ENCODE assay signal across 24 mouse cellular contexts in genomic region chr2:38237616-38238015, GRCm38 (mm10). TPM values are rescaled to one million over a fixed set of nuclear protein-coding genes. Genes with fewer than 3 reads are reported as not detected.
A peak's percentile ranks its signal among the peaks of the same experiment; 100 is the strongest.
DNase-seq lines count a peak whose midpoint lies in the region; ATAC-seq lines count a peak whose summit lies in the region.
"Had no signal": no experiment of that assay in that cellular context is flagged by ENCODE, and none has a peak within 500 bp of the region (broad histone marks: within the 10 kb centered on the region; RNA-seq: fewer than 3 reads in every experiment).

No protein-coding gene starts in this region.

- no peak overlapping the region for H3K4me3 ChIP-seq in embryonic facial prominence, embryonic 14.5 days (ENCODE audit: low read depth, low read length)
- H3K4me3 ChIP-seq: embryonic facial prominence, embryonic 15.5 days; heart, embryonic 10.5 days; hindbrain, embryonic 10.5 days; left cerebral cortex, adult 2 months; limb, embryonic 15.5 days; midbrain, embryonic 15.5 days; neural tube, embryonic 15.5 days had no signal

- H3K27me3 ChIP-seq in embryonic facial prominence, embryonic 14.5 days (replicated peaks; ENCODE audit: control insufficient read depth, insufficient read depth, low read length), result no peaks in the 10 kb centered on the region
- H3K27me3 ChIP-seq: embryonic facial prominence, embryonic 15.5 days; limb, embryonic 15.5 days; midbrain, embryonic 15.5 days; neural tube, embryonic 15.5 days had no signal

- 42% methylated on average over 1 of the region's 1 CpGs for WGBS in embryonic facial prominence, embryonic 14.5 days

- peak; percentile 23 for DNase-seq in MN1 (ENCODE audit: low spot score)
- DNase-seq in Muller cell, postnatal 12 days (ENCODE audit: inconsistent ontology term), result peak; percentile 25
- peak; percentile 71 for DNase-seq in embryonic facial prominence, embryonic 14.5 days (ENCODE audit: low spot score)
- peak; percentile 63 for DNase-seq in gastrocnemius, postnatal 25 days
- no peak for DNase-seq in lung, postnatal 36 days
- no peak for DNase-seq in adrenal gland, postnatal 25 days
- DNase-seq in cerebellum, postnatal 4 days (ENCODE audit: low spot score in 2 of 2), result no peak
- DNase-seq: adrenal gland, postnatal 36 days; cerebellum, adult 11-12 months; cerebellum, postnatal 25 days; forebrain, postnatal 0 days; kidney, adult 2 months; kidney, postnatal 25 days; right cerebral cortex, postnatal 4 days had no signal

- peak; percentile 65; the same call in 1 of the 2 replicates for ATAC-seq in embryonic facial prominence, embryonic 14.5 days (ENCODE audit: low read depth)
- ATAC-seq: activated CD4-positive, CD25-positive, alpha-beta regulatory T cell, adult 4 months; forebrain, postnatal 0 days; lung, postnatal 0 days; midbrain, embryonic 15.5 days had no signal

- no peaks in the 10 kb centered on the region for H3K36me3 ChIP-seq in embryonic facial prominence, embryonic 14.5 days (ENCODE audit: control insufficient read depth, insufficient read depth, low read length)
- H3K36me3 ChIP-seq: embryonic facial prominence, embryonic 15.5 days; heart, embryonic 10.5 days; hindbrain, embryonic 10.5 days; limb, embryonic 15.5 days; midbrain, embryonic 15.5 days; neural tube, embryonic 15.5 days had no signal

- H3K9me3 ChIP-seq in embryonic facial prominence, embryonic 14.5 days (ENCODE audit: control insufficient read depth, low read length), result no peaks in the 10 kb centered on the region
- H3K9me3 ChIP-seq: embryonic facial prominence, embryonic 15.5 days; heart, embryonic 10.5 days; hindbrain, embryonic 10.5 days; limb, embryonic 15.5 days; midbrain, embryonic 15.5 days; neural tube, embryonic 15.5 days had no signal

- H3K4me1 ChIP-seq in embryonic facial prominence, embryonic 14.5 days (ENCODE audit: control insufficient read depth, insufficient read depth, low read length), result 0 out of 2 replicates have a peak, but pooled peaks cover 7% of the 10 kb centered on the region
- H3K4me1 ChIP-seq: hindbrain, embryonic 10.5 days; midbrain, embryonic 15.5 days; neural tube, embryonic 15.5 days had no signal

- no peak overlapping the region for H3K27ac ChIP-seq in embryonic facial prominence, embryonic 14.5 days (replicated peaks; ENCODE audit: low read depth, low read length)
- H3K27ac ChIP-seq: embryonic facial prominence, embryonic 15.5 days; heart, embryonic 10.5 days; hindbrain, embryonic 10.5 days; left cerebral cortex, adult 2 months; limb, embryonic 15.5 days; midbrain, embryonic 15.5 days; neural tube, embryonic 15.5 days; stomach, postnatal 0 days had no signal

- no peak overlapping the region for H3K4me2 ChIP-seq in embryonic facial prominence, embryonic 14.5 days (ENCODE audit: low read depth, low read length)
- H3K4me2 ChIP-seq: embryonic facial prominence, embryonic 15.5 days; limb, embryonic 15.5 days; midbrain, embryonic 15.5 days; neural tube, embryonic 15.5 days had no signal

- no peak overlapping the region for H3K9ac ChIP-seq in embryonic facial prominence, embryonic 14.5 days (ENCODE audit: low read depth, low read length)
- H3K9ac ChIP-seq: embryonic facial prominence, embryonic 15.5 days; forebrain, postnatal 0 days; limb, embryonic 15.5 days; midbrain, embryonic 15.5 days; neural tube, embryonic 15.5 days had no signal

RNA-seq across cellular contexts. Expression of gene Dennd1a, which starts 49.6 kb away (rescaled TPM):
- polyA plus RNA-seq in embryonic facial prominence, embryonic 14.5 days (2014; fragmentation: Nextera tagmentation; extraction: Ambion mirVana), result 10.9 and 12.4 TPM in 2 replicates
- total RNA-seq in gastrocnemius, postnatal 25 days (2021), result 10 to 100 TPM; 17.7 to 18.9 TPM
- total RNA-seq in adrenal gland, postnatal 25 days (2021), result 27.1 and 29.1 TPM in 2 replicates

Comparison
In these comparisons a context has a peak if more than half of its experiments do, and no peak if none do; other contexts are left out.
1. DNase-seq: peak in MN1 (single experiment), Muller cell, postnatal 12 days (single experiment), embryonic facial prominence, embryonic 14.5 days (single experiment) and gastrocnemius, postnatal 25 days (single experiment); none in lung, postnatal 36 days (single experiment), adrenal gland, postnatal 25 days (single experiment) and cerebellum, postnatal 4 days (0 of 2).